Mouse (Mus musculus): ENCODE results near the gene Cbx1.

DNA sequence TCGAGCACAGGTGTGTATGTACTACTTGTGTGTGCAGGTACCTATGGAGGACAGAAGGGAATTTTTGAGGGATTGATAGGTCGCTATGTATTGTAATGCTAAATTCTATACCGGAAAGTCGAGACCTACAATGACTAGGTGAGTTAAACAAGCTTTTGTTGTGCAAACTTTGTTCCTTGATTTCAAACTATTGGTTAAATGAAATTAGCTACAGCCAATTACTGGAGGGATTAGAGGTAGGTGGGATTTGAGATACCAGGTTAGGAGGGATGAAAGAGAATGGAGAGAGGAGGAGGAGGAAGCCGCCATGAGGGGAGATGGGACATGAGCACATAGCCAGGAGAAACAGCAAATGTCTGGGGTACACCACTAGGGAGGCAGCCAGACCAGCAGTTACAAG, 8.6 kb upstream of the Cbx1 start:
- TF ChIP-seq GATA1 (IDR thresholded peaks at IDR 0.05; ENCODE audit: low read depth, low read length) (no peak), E2F4 (IDR thresholded peaks at IDR 0.05; ENCODE audit: borderline replicate concordance, low read depth, low read length) (no peak), POLR2AphosphoS5 (IDR thresholded peaks at IDR 0.05; ENCODE audit: borderline replicate concordance, low read depth, low read length) (no peak), EP300 (IDR thresholded peaks at IDR 0.05; ENCODE audit: low read depth in 1 of 2, low read length in 2 of 2) (no peak), MAX (IDR thresholded peaks at IDR 0.05; ENCODE audit: low read length) (no peak), POLR2A (IDR thresholded peaks at IDR 0.05; ENCODE audit: control insufficient read depth in 1 of 2, insufficient read depth in 1 of 2, low read depth in 1 of 2, low read length in 2 of 2, poor library complexity in 1 of 2) (no peak), POLR2AphosphoS2 (IDR thresholded peaks at IDR 0.05; ENCODE audit: low read length) (no peak), CTCF (IDR thresholded peaks at IDR 0.05 in 2 of 3, conservative IDR thresholded peaks at IDR 0.05 in 1 of 3; ENCODE audit: control insufficient read depth in 1 of 3, insufficient read depth in 1 of 3, low read depth in 2 of 3, low read length in 3 of 3, poor library complexity in 1 of 3, severe bottlenecking in 1 of 3) (no peak), TAL1 (IDR thresholded peaks at IDR 0.05; ENCODE audit: low read length) (no peak)

Data from MEL (cell line).